Mouse (Mus musculus) stomach, postnatal 0 days (tissue): ENCODE results near the gene Dbil5. TPM values are rescaled to one million over a fixed set of nuclear protein-coding genes. Genes with fewer than 3 reads are reported as not detected.

Source experiments
- ATAC-seq: fragments of 200-750 bp; cut with Nextera tagmentation; 2 replicates; pipeline ENCODE4 v1.8.0; 2017; ENCODE audit not compliant: low FRiP score, low TSS enrichment
- DNase-seq: peaks from one replicate; pipeline ENCODE4 v3.0.0-alpha.2; 2016; ENCODE audit warnings: low spot score
- H3K27ac ChIP-seq: fragments of 300-500 bp; sonication (generic); replicated peaks from 2 replicates; pipeline ENCODE4 v1.5.1; 2014; ENCODE audit warnings: mild to moderate bottlenecking, control low read depth
- H3K27me3 ChIP-seq: fragments of 300-500 bp; sonication (generic); 2 replicates; pipeline ENCODE4 v1.6.1; 2014; ENCODE audit warnings: low read length; ENCODE audit not compliant: control insufficient read depth, insufficient read depth
- H3K36me3 ChIP-seq: fragments of 300-500 bp; sonication (generic); 2 replicates; pipeline ENCODE4 v1.6.1; 2014; ENCODE audit warnings: low read length, mixed read lengths; ENCODE audit not compliant: control insufficient read depth, insufficient read depth
- H3K4me1 ChIP-seq: fragments of 300-500 bp; sonication (generic); replicated peaks from 2 replicates; pipeline ENCODE4 v1.6.1; 2014; ENCODE audit warnings: antibody characterized with exemption; ENCODE audit not compliant: control insufficient read depth, insufficient read depth
- H3K4me2 ChIP-seq: fragments of 300-500 bp; sonication (generic); replicated peaks from 2 replicates; pipeline ENCODE4 v1.6.1; 2014; ENCODE audit warnings: low read depth, mild to moderate bottlenecking, control low read depth, moderate library complexity
- H3K4me3 ChIP-seq: fragments of 300-500 bp; sonication (generic); 2 replicates; pipeline ENCODE4 v1.5.1; 2014; ENCODE audit warnings: low read depth, low read length, control low read depth
- H3K9ac ChIP-seq: fragments of 300-500 bp; sonication (generic); 2 replicates; pipeline ENCODE4 v1.6.1; 2014; ENCODE audit warnings: mild to moderate bottlenecking, low read length, control low read depth, mixed read lengths
- H3K9me3 ChIP-seq: fragments of 300-500 bp; sonication (generic); 2 replicates; pipeline ENCODE4 v1.6.1; 2016; ENCODE audit warnings: low read length; ENCODE audit not compliant: control insufficient read depth
- CTCF ChIP-seq: IDR thresholded peaks from 2 replicates; pipeline ENCODE4 v1.5.1; 2016; ENCODE audit warnings: antibody characterized with exemption, low read depth, mild to moderate bottlenecking, moderate library complexity
- EP300 ChIP-seq: optimal IDR thresholded peaks from 2 replicates; pipeline ENCODE3; 2016; ENCODE audit warnings: antibody characterized with exemption
- WGBS: fragments of 180-500 bp; shearing (Covaris S2); extraction: QIAGEN DNeasy Blood & Tissue Kit; methylation state at CpG from one replicate; pipeline ENCODE4 v1.1.7; 2014; 5-methylcytosine and 5-hydroxymethylcytosine counted together
- polyA plus RNA-seq: library from polyadenylated mRNA; unstranded; fragments of >200 nt; fragmentation: Nextera tagmentation; extraction: Ambion mirVana; gene quantifications from 2 replicates; pipeline ENCODE4 v1.2.1, GENCODE M21; 2015

Gene Dbil5
- polyA plus RNA-seq, result 4.0 and 4.7 TPM in 2 replicates

DNA sequence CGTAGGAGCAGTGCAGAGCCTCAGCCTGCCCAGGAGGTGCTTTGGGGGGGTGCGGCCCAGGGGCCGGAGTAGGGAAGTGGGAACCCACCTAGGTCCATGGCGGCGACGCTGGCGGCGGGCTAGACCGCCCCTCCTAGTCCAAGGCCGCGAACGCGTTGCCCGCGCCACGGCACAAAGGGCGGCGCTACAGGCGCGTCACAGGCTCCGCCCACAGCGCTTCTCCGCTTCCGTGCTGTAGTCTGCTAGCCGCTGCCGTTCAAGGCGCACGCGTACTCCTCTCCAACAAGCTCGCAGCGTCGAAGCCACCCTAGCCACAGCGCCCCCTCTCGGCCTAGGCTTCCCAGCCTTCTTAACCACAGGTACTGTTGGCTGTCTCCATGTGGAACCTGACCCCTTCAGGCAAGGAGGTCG lies at the start of gene Dbil5, which contains the start of gene Gemin4:
Gene Dbil5 (plus strand): TSS at position 219 of the 411 bp plus-strand sequence.
Gene Gemin4 (minus strand): TSS at position 275 of the 411 bp plus-strand sequence.
- H3K9ac ChIP-seq, result peak within 1 kb of the TSS; percentile 90
- H3K27me3 ChIP-seq, result no peaks in the 10 kb centered on the region
- peak within 1 kb of the TSS; percentile 92 for H3K4me2 ChIP-seq
- under 1% methylated on average over 34 of the region's 35 CpGs for WGBS
- peak; percentile 96 for ATAC-seq
- peak within 1 kb of the TSS; percentile 80 for H3K4me3 ChIP-seq
- no peaks in the 10 kb centered on the region for H3K9me3 ChIP-seq
- H3K27ac ChIP-seq, result peak within 1 kb of the TSS; percentile 97
- TF ChIP-seq CTCF (peak; percentile 99), EP300 (no peak)
- no peaks in the 10 kb centered on the region for H3K4me1 ChIP-seq
- H3K36me3 ChIP-seq, result peaks cover 5% of the 10 kb centered on the region
- DNase-seq, result peak; percentile 99

DNA sequence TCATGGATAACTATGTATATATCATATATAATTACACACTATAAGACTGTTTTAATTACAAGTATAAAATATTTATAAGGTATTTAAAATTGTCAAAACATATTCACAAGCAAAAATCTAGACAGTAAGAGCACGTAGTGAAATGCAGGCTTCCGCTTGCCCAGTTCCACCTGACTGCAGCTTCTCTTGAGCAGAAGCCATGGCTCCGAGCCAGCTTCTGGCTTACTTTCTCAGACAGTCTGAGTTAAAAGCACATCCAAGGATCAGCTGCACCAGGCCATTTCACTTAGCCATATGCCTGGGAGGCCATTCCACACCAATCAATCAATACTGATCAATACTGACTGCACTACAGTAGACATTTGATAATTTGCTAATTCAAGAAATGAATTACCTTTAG lies 48.4 kb upstream of the Dbil5 start:
- no peaks in the 10 kb centered on the region for H3K9me3 ChIP-seq
- no peak overlapping the region for H3K4me2 ChIP-seq
- no peak overlapping the region for H3K9ac ChIP-seq
- 58% methylated on average over 3 of the region's 3 CpGs for WGBS
- DNase-seq, result no peak
- H3K27me3 ChIP-seq, result no peaks in the 10 kb centered on the region
- no peak for TF ChIP-seq CTCF
- no peak for TF ChIP-seq EP300
- H3K4me3 ChIP-seq, result no peak overlapping the region
- H3K4me1 ChIP-seq, result no peaks in the 10 kb centered on the region
- no peak for ATAC-seq
- H3K27ac ChIP-seq, result no peak overlapping the region
- peaks cover 4% of the 10 kb centered on the region; the same call in 1 of the 2 replicates for H3K36me3 ChIP-seq

DNA sequence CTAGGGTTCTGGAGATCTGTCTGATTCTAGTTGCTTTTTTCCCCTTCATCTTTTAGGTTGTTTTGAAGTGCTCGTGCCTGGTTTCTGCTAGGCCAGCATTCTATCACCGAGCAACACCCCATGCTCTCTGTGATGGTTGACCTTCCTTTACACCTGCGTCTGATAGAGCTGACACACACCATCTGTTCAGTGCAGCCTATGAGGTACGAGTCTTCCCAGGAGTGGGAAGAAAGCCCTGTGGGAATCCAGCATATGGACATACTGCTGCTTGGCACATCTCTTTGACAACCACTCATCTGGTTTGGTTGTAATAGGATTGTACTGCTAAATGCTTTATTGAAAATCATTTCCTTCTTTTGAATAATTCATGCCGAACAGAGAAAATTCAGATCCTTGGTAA lies 47.2 kb upstream of the Dbil5 start:
- H3K4me3 ChIP-seq, result no peak overlapping the region
- H3K9me3 ChIP-seq, result no peaks in the 10 kb centered on the region
- no peak for TF ChIP-seq CTCF
- no peak for TF ChIP-seq EP300
- H3K36me3 ChIP-seq, result peaks cover 4% of the 10 kb centered on the region; the same call in 1 of the 2 replicates
- ATAC-seq (no peak), DNase-seq (no peak)
- H3K27ac ChIP-seq, result no peak overlapping the region
- H3K4me2 ChIP-seq, result no peak overlapping the region
- no peak overlapping the region for H3K9ac ChIP-seq
- no peaks in the 10 kb centered on the region for H3K4me1 ChIP-seq
- H3K27me3 ChIP-seq, result no peaks in the 10 kb centered on the region
- 55% methylated on average over 5 of the region's 5 CpGs for WGBS

DNA sequence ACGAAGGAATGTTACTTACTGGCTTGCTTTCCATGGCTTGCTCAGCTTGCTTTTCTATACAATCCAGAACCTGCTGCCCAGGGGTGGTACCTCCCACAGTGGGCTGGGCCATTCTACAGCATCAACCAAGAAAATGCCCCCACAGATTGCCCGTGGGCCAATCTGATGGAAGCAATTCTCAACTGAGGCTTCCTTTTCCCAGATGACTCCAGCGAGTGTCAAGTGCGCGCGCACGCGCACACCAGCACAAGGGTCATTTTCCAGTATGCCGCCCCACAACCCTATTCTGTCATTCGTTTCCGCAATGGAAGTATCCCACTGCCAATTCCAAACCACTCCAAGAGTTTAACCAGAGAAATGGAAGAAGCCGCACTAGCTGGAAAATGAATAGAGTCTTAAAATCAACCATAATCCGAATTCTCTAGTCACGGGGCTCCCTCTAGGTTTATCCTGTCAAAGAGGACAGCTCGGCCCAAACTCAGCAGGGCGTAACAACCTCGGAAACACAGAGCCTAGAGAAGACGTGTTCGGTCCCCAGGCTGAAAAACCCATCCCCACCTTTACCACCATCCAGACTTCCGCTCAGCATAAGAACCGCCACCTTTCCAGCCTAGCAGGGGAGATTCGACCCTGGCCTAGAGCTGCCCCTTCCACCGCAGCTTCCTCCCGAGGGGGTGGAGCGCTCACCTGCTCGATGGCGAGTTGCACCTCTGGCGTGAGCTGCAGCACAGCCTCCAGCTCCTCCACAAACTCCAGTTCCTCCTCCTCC lies 38.5 kb upstream of the Dbil5 start:
- Histone ChIP-seq H3K4me1 (0 out of 2 replicates have a peak, but pooled peaks cover 3% of the 10 kb centered on the region), H3K27ac (peak overlapping the region; percentile 86), H3K36me3 (no peaks in the 10 kb centered on the region), H3K27me3 (no peaks in the 10 kb centered on the region), H3K9me3 (no peaks in the 10 kb centered on the region), H3K4me2 (peak overlapping the region; percentile 98), H3K4me3 (peak overlapping the region; percentile 77), H3K9ac (peak overlapping the region; percentile 80)
- 1% methylated on average over 28 of the region's 28 CpGs for WGBS
- ATAC-seq, result peak; percentile 83
- no peak for TF ChIP-seq CTCF
- TF ChIP-seq EP300, result peak; percentile 14
- DNase-seq, result peak; percentile 66

DNA sequence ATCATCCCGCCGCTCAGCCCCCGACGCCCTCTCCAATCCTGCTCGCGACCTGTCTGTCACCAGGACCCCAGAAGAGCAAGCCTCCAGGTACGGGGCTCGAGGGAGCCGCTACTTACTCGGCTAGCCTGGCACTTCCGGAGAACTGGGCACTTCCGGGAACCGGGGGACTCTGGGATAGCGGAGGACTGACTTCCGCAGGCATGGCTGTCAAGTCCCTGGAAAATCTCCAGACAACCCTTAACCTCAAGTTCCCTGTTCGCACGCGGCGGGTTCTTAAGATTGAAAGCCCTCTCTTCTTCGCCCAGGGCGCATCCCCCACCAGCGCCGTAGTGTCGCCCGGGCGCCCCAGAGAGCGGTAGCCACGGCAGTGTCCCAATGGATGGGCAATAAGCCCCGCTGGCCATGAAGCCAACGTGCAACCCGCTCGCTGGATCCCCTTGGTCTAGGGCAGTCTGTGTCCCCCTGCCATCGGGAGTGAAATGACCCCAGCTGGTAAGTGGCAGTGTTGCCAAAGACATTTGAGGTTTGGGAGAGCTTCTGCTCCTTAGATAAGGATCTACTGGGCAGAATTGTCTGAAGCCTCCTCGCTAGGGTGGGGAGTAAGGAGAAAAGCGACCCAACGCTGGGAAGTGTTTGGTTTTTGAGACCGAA lies 37.8 kb upstream of the Dbil5 start, which contains the start of the genes Vps53 and Fam57a:
Gene Vps53 (minus strand): TSS at position 153 of the 651 bp plus-strand sequence.
Gene Fam57a (plus strand): TSS at position 177 of the 651 bp plus-strand sequence.
- Histone ChIP-seq H3K4me2 (peak within 1 kb of the TSS; percentile 98), H3K27ac (peak within 1 kb of the TSS; percentile 86), H3K36me3 (no peaks in the 10 kb centered on the region), H3K4me3 (peak within 1 kb of the TSS; percentile 77), H3K9ac (peak within 1 kb of the TSS; percentile 80), H3K9me3 (no peaks in the 10 kb centered on the region), H3K4me1 (0 out of 2 replicates have a peak, but pooled peaks cover 3% of the 10 kb centered on the region), H3K27me3 (no peaks in the 10 kb centered on the region)
- peak; percentile 89 for ATAC-seq
- WGBS, result under 1% methylated on average over 37 of the region's 37 CpGs
- TF ChIP-seq CTCF (no peak), EP300 (peak; percentile 6)
- peak; percentile 89 for DNase-seq
